Mouse (Mus musculus) right cerebral cortex, postnatal 14 days (tissue): ENCODE results near the gene Sh3gl2.

Source experiments
- DNase-seq: peaks from one replicate; pipeline ENCODE4 v3.0.0; 2022

Sh3gl2 gene

GRCm38 (mm10) chr4:85619261-85619660, 414.3 kb downstream of the Sh3gl2 start:
- no peak for DNase-seq

- no peak for DNase-seq
Measured at GRCm38 (mm10) chr4:85629381-85629780, 424.5 kb downstream of the Sh3gl2 start.

DNA sequence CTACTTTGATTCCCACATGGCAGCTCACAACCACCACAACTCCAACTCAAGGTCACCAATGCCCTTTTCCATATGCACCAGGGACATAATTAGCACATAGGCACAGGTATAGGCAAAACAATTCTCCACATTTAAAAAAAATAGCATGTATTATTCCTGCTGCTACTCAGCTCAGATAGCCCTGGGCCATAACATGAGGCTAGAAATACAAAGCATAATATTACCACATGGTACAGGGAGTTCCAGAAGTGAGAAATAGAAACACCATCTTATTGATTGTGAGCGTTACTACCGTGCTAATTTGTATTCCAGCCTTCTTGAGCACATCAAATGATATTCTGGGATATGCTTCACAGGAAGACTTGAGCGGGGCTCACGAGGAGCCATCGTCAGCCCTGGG, 464.3 kb downstream of the Sh3gl2 start:
- DNase-seq: no peak

GRCm38 (mm10) chr4:85669735-85670134, 464.8 kb downstream of the Sh3gl2 start:
- no peak for DNase-seq

DNA sequence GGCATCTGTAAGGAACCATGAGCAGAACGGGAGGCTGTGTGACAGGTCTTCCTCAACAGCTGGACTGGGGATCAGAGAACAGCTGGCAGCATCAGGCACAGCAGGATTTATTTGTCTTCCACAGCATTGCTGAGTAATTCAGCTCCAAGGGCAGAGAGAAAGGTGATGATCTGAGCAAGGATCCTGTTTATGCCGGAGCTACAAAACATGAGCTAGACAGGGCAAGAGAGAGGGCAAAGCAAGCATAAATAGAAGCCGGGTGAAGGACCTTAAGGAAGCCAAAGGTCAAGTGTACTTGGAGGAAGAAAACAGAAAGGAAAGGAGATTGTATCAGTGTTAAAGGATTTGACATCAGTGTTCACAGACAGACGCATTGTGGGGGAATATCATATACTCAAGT, 467.4 kb downstream of the Sh3gl2 start:
- no peak for DNase-seq

GRCm38 (mm10) chr4:85677621-85678020, 472.7 kb downstream of the Sh3gl2 start:
- no peak for DNase-seq

- no peak for DNase-seq
Measured at GRCm38 (mm10) chr4:85686160-85686559, 481.2 kb downstream of the Sh3gl2 start.
